Mouse (Mus musculus) brown adipose tissue, adult 24 weeks (tissue): Measurements from ENCODE around the gene Tiam1. TPM values are rescaled to one million over a fixed set of nuclear protein-coding genes. Genes with fewer than 3 reads are reported as not detected.

Experiments
- H3K27ac ChIP-seq: fragments of 200-500 bp; replicated peaks from 2 replicates; pipeline ENCODE4 v1.5.1; 2012; ENCODE audit warnings: low read depth, mild to moderate bottlenecking, low read length
- H3K4me1 ChIP-seq: fragments of 200-500 bp; 2 replicates; pipeline ENCODE4 v1.6.1; 2012; ENCODE audit warnings: low read length, mixed read lengths; ENCODE audit not compliant: control insufficient read depth, insufficient read depth, insufficient read length
- H3K4me3 ChIP-seq: fragments of 200-500 bp; 2 replicates; pipeline ENCODE4 v1.5.1; 2012; ENCODE audit warnings: low read depth, mild to moderate bottlenecking, low read length, moderate library complexity; ENCODE audit not compliant: insufficient read depth
- polyA plus RNA-seq: library from polyadenylated mRNA; stranded (reverse); fragments of >200 nt; gene quantifications from 2 replicates; pipeline ENCODE4 v1.2.4, GENCODE M21; 2012; ENCODE audit not compliant: missing spikeins, insufficient read depth, insufficient read length

Gene Tiam1
- polyA plus RNA-seq, 1 experiment, result 15.9 TPM

DNA sequence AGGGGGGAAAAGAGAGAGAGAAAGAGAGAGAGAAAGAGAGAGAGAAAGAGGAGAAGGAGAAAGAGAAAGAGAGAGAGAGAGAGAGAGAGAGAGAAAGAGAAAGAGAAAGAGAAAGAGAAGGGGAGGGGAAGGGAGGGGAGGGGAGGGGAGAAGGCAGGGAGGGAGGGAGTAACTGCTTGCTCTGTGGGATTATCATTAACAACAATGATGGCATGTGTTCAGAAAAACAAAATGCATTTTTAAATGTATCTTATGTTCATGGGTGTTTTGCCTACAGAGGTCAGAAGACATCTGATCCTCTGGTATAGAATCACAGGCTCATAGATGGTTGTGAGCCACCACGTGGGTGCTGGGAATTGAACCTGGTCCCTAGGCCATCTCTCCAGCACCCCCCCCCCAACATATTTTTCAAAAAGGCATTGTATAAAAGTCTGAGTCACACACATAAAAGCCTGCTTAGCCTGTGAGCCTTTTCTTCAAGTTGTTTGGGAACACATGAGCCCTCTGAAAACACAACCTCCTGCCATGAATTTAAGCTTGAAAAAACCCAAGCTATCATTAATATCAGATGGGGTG is 237.8 kb downstream of the Tiam1 start:
- Histone ChIP-seq H3K4me1 (no peaks in the 10 kb centered on the region), H3K4me3 (no peak overlapping the region), H3K27ac (no peak overlapping the region)

- Histone ChIP-seq H3K27ac (no peak overlapping the region), H3K4me3 (no peak overlapping the region), H3K4me1 (no peaks in the 10 kb centered on the region)
Measured at GRCm38 (mm10) chr16:89904121-89904520, 239.4 kb downstream of the Tiam1 start.

DNA sequence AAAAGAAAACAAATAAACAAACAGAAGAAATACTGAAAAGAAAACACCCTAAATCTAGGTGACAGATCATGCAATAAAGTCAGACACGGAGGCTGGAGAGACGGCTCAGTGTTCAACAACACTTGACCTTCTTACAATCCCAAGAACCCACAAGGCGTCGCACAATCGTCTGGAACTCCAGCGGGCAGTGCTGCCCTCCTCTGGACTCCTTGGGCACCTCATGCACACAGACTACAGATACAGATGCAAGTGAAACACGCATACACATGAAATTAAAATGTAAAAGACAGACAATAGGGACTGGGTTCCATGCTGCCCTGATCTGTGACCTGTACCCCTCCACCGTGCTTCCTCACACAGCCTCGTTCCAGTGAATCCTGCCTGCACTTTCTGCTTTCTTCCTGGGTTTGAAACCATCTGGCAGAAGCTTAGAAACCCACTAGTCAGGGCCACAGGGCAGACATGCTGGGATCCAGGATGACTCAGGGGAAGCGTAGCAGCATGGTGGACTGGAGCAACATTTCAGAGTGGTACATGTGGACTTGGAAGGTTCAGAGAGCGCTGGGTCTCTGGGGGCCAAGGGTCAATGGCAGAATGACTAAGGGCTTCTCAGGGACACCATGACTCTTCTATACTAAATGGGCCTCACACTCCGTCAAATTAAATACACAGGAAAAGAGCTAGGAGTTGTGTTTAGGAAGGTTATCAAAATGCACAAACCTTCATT is 240.8 kb downstream of the Tiam1 start:
- Histone ChIP-seq H3K4me3 (no peak overlapping the region), H3K27ac (no peak overlapping the region)

GRCm38 (mm10) chr16:89900681-89901080 is 242.9 kb downstream of the Tiam1 start:
- Histone ChIP-seq H3K4me3 (no peak overlapping the region), H3K4me1 (no peaks in the 10 kb centered on the region), H3K27ac (no peak overlapping the region)

More for the DNA sequence above, 240.8 kb downstream of the Tiam1 start:
- H3K4me1 ChIP-seq, result no peaks in the 10 kb centered on the region

DNA sequence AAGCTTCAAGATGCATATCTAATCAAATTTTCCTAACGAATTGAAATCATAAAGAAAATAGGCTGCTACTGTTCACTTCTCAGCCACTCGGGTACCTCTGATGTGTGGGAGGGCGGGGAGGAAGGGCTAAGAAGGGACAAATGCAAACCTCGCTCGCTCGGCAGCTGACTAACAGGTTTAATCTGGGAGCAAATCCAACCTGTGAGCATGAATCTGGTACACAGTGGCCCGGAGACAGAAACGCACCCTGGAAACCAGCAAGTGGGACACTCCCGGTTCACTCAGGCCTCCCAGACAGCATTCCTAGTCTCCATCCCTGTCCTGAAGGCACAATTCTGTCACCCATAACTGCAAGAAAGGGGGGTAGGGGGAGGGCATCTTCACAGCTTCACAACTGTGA is 244.4 kb downstream of the Tiam1 start:
- H3K4me1 ChIP-seq, result peaks cover 3% of the 10 kb centered on the region; the same call in 1 of the 2 replicates
- no peak overlapping the region for H3K27ac ChIP-seq
- H3K4me3 ChIP-seq, result no peak overlapping the region

DNA sequence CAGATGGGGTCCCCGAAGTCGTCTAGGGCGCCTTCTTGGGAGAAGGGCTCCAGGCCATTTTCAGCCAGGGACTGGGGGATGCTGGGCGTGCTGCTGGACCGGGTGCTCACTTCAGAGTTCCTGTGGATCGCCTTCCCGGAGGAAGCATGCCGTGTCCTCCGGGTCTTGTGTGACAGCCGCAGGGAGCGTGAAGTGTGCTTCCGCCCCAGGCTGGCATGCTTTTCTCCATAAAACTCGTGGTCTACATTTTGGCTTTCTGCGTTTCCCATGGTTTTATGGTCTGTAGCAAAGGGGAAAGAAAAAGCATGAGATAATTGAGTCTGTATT is 245.3 kb downstream of the Tiam1 start:
- Histone ChIP-seq H3K4me3 (no peak overlapping the region), H3K4me1 (peaks cover 3% of the 10 kb centered on the region; the same call in 1 of the 2 replicates), H3K27ac (no peak overlapping the region)

DNA sequence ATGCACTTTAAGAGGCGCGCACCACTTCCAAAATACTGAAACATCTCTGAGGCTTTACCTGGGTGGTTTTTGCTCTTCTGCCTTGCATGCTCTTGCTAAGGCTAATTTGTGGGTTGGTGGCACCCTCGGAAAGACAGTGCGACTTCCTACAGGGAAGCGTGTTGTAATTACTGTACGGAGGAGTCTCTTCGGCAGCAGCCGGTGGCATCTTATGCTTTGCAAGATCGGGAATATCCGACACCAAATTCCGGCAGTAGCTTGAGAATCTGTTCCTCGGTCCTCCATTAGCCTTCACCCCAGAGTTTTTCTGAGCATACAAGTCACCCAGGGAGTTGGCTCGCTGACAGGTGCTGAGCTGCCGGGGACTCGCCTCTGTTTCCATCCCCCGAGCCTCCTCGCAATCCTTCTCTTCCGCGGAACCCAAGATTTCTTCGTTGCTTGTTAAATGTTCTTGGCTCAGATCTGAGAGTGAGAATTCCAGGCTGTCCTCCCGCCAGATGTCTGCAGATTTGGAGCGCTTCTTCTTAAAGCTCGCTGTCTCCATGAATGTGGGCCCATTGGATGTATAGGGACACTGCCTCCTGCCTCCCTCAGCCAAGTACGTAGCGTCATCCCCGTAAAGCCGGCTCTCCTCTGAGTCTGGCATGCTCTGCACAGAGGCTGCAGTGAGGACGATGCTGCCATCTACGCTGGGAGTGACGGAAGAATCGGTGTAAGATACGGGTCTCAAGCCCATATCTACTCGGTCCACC is 245.8 kb downstream of the Tiam1 start:
- Histone ChIP-seq H3K27ac (no peak overlapping the region), H3K4me1 (peaks cover 3% of the 10 kb centered on the region; the same call in 1 of the 2 replicates), H3K4me3 (0 out of 2 replicates have a peak overlapping the region, but pooled peaks have one; percentile 19)

DNA sequence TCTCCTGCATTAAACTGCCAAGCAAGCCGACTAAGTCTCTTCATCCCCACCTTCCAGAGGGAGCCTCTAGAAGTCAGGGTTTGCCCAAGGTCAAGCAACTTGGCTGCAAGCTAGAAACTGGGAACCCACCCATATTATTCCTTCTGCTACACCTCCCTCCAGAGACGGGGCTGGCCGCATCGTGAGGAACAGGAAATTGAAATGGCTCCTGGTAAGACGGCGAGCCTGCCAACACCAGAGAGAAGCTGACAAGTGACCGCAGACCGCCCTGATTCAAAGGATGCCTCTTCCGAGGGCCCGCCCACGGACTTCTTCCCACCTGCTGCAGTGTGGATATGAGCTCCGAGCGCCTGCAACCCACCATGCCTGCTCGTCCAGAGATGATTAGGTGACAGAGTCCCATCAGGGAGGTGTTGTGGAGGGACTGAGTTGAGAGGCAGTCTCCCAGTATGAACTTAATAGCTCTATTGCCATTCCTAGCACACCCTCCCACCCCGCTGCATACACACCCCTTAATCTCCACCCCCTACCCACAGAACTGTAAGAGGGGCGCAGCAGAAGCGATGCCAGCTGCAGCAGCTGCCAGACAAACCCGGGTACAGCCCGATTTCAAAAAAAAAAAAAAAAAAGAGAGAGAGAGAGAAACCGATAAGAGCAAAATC is 246.6 kb downstream of the Tiam1 start:
- Histone ChIP-seq H3K4me3 (0 out of 2 replicates have a peak overlapping the region, but pooled peaks have one; percentile 19), H3K27ac (no peak overlapping the region), H3K4me1 (peaks cover 3% of the 10 kb centered on the region; the same call in 1 of the 2 replicates)

DNA sequence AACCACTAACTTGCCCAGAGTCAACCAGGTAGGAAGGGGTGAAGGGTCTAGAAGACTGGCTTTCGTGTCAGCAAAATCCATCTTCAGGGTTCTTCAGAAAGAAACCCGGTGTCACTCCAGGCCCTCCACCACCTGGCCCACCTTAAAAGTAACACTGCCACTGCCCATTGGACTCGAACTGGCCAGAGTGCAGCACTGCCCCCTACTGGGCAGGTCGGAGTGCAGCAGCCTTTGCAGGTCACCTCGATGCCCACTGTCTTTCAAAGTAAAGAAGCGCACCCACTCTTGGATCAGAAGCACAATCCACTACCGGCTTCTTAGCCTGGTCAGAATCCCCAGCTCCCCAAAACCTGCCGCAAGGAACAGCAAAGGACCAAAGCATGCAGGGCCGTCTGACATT is 247.2 kb downstream of the Tiam1 start:
- Histone ChIP-seq H3K27ac (no peak overlapping the region), H3K4me1 (peaks cover 3% of the 10 kb centered on the region; the same call in 1 of the 2 replicates), H3K4me3 (no peak overlapping the region)

GRCm38 (mm10) chr16:89895283-89895682 is 248.3 kb downstream of the Tiam1 start:
- H3K4me3 ChIP-seq, result no peak overlapping the region
- no peak overlapping the region for H3K27ac ChIP-seq
- H3K4me1 ChIP-seq, result peaks cover 3% of the 10 kb centered on the region; the same call in 1 of the 2 replicates

DNA sequence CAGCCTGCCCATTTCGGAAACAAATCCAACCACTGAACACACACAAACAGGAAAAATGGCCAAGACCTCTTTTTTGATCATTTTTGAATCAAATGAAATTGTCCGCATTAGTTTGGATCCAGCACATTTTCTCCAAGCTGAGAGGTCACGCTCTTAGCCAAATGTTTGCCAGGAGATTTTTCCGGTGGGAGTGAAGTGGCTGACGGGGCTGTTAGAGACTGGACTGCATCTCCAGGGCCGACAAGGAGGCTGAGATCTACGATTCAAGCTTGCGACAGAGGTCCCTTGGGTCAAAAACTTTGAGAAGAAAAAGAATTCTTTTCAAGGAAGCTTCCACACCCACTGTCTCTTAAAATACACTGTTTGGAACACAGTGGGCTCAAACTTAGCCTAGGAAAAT is 248.8 kb downstream of the Tiam1 start:
- H3K4me1 ChIP-seq, result peaks cover 3% of the 10 kb centered on the region; the same call in 1 of the 2 replicates
- no peak overlapping the region for H3K4me3 ChIP-seq
- no peak overlapping the region for H3K27ac ChIP-seq

DNA sequence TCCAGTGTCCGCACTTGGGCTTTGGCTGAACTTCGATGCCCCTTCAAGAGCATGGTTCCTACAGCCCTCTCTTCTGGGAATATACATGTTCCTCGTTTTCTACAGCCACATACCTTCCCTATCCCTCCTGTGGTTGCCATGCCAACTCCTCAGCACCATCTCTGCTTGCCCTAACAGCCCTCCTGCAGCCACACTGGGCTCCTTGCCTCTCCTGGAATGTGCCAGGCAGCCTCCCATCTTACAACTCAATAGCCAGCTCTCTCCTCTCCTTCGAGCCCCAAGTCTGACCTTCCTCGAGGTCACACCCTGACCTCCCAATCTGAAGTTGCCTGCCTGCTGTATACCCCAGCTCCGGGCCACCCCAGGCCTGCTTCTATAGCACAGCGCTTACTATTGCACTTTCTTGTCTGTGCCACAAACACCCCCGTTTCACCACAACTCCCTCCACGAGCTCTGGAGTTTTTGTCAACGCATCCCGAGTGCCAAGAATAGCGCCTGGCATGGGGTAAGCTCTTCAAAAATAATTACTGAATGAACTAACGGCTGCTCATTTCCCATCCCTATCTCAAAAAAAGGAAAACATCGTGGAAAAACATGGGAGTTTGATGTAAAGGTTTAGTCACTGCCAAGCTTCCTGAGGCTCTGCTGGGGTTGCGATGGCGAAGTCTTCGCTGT is 252.9 kb downstream of the Tiam1 start:
- no peak overlapping the region for H3K4me3 ChIP-seq
- H3K27ac ChIP-seq, result no peak overlapping the region
- peaks cover 3% of the 10 kb centered on the region; the same call in 1 of the 2 replicates for H3K4me1 ChIP-seq

- no peaks in the 10 kb centered on the region for H3K4me1 ChIP-seq
Measured at GRCm38 (mm10) chr16:89889890-89890462, 253.6 kb downstream of the Tiam1 start.

GRCm38 (mm10) chr16:89886561-89886960 is 257.0 kb downstream of the Tiam1 start:
- Histone ChIP-seq H3K4me1 (no peaks in the 10 kb centered on the region), H3K4me3 (no peak overlapping the region), H3K27ac (no peak overlapping the region)

More at GRCm38 (mm10) chr16:89889890-89890462, 253.6 kb downstream of the Tiam1 start:
- Histone ChIP-seq H3K27ac (no peak overlapping the region), H3K4me3 (no peak overlapping the region)
